Mouse (Mus musculus): ENCODE measurements around the gene Art5. TPM values are rescaled to one million over a fixed set of nuclear protein-coding genes. Genes with fewer than 3 reads are reported as not detected.
A peak's percentile ranks its signal among the peaks of the same experiment; 100 is the strongest.

Art5 gene
- total and polyA plus RNA-seq, 2 experiments from 2014 or later, result 3.5 to 3.6 TPM

DNA sequence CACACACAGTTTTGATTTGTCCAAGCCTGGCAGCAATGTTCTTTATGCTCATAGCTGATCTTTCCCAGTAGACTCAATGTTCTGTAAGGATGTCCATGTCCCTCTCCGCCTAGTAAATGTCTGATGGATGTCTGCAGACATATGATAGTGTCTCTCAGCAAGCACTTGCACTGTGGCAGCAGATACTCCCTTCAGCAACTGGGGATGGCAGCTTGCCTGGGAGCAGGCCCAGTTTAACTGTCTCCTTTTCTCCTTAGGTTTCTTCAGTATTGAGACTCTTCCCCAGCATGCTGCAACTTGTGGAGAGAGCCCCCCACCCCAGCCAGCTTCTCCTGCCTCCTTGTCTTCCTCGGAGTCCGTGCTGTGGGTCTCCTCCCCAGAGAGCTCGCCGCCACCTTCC, 27.5 kb downstream of the Art5 start:
- Histone ChIP-seq H3K4me3 (ENCODE audit: low read depth, low read length) (no peak overlapping the region), H3K27me3 (ENCODE audit: control insufficient read depth, insufficient read depth, low read length) (no peaks in the 10 kb centered on the region), H3K36me3 (replicated peaks; ENCODE audit: control insufficient read depth, insufficient read depth, low read length) (peaks cover 62% of the 10 kb centered on the region), H3K4me2 (ENCODE audit: low read depth, low read length) (no peak overlapping the region), H3K9ac (replicated peaks; ENCODE audit: low read depth, low read length) (no peak overlapping the region), H3K4me1 (ENCODE audit: control insufficient read depth, insufficient read depth) (no peaks in the 10 kb centered on the region), H3K27ac (ENCODE audit: low read depth) (no peak overlapping the region), H3K9me3 (replicated peaks; ENCODE audit: control insufficient read depth, low read length) (no peaks in the 10 kb centered on the region)
- TF ChIP-seq EP300 (IDR thresholded peaks at IDR 0.05; ENCODE audit: low read depth) (no peak), CTCF (IDR thresholded peaks at IDR 0.05; ENCODE audit: low read depth) (no peak)
- DNase-seq (ENCODE audit: low spot score), result no peak
- ATAC-seq (ENCODE audit: insufficient read depth, low read depth), result no peak
- WGBS, result 89% methylated on average over 5 of the region's 5 CpGs

DNA sequence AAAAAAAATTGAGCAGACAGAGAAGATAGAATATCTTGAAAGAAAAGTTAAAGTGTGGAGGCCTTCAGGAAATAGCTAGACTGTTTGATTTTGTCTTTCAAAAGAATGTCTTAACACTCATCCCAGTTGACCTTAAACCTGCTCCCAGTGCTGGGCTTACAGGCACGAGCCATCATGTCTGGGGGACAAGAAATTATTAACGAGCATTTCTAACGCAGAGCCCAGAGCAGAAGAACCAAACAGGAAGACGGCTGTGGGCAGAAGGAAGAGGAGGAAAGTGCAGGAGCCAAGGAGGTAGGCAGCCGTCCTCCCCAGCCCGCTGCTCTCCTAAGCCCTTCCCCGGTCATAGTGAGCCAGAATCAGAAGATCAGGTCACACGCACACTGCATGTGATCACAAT, 29.0 kb downstream of the Art5 start:
- Histone ChIP-seq H3K9me3 (replicated peaks; ENCODE audit: control insufficient read depth, low read length) (no peaks in the 10 kb centered on the region), H3K27me3 (ENCODE audit: control insufficient read depth, insufficient read depth, low read length) (no peaks in the 10 kb centered on the region), H3K9ac (replicated peaks; ENCODE audit: low read depth, low read length) (no peak overlapping the region), H3K4me3 (ENCODE audit: low read depth, low read length) (no peak overlapping the region), H3K36me3 (replicated peaks; ENCODE audit: control insufficient read depth, insufficient read depth, low read length) (peaks cover 73% of the 10 kb centered on the region), H3K4me2 (ENCODE audit: low read depth, low read length) (no peak overlapping the region), H3K4me1 (ENCODE audit: control insufficient read depth, insufficient read depth) (no peaks in the 10 kb centered on the region), H3K27ac (ENCODE audit: low read depth) (no peak overlapping the region)
- TF ChIP-seq EP300 (IDR thresholded peaks at IDR 0.05; ENCODE audit: low read depth), result no peak
- ATAC-seq (ENCODE audit: insufficient read depth, low read depth) (no peak), DNase-seq (ENCODE audit: low spot score) (no peak)
- 89% methylated on average over 8 of the region's 8 CpGs for WGBS

DNA sequence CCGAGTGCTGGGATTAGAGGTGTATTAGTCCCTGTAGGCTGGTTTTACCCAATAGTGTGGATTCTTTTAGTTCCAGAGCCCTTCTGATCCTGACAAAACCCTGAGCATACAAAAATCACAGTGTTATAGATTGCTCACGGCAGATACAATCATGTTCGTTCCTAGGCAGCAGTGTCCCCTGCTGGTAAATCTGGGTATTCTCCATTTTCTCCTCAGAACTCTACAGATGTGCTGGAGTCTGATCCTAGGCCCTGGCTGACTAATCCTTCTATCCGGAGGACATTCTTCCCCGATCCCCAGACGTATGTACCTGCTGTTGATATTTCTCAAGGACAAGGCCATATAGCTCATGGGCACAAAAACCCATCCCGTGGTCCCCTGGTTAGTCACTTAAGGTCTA, 30.8 kb downstream of the Art5 start:
- Histone ChIP-seq H3K4me2 (ENCODE audit: low read depth, low read length) (no peak overlapping the region), H3K27me3 (ENCODE audit: control insufficient read depth, insufficient read depth, low read length) (no peaks in the 10 kb centered on the region), H3K36me3 (replicated peaks; ENCODE audit: control insufficient read depth, insufficient read depth, low read length) (peaks cover 78% of the 10 kb centered on the region), H3K4me1 (ENCODE audit: control insufficient read depth, insufficient read depth) (no peaks in the 10 kb centered on the region), H3K27ac (ENCODE audit: low read depth) (no peak overlapping the region), H3K9ac (replicated peaks; ENCODE audit: low read depth, low read length) (no peak overlapping the region), H3K4me3 (ENCODE audit: low read depth, low read length) (no peak overlapping the region), H3K9me3 (replicated peaks; ENCODE audit: control insufficient read depth, low read length) (no peaks in the 10 kb centered on the region)
- ATAC-seq (ENCODE audit: insufficient read depth, low read depth), result no peak
- no peak for DNase-seq (ENCODE audit: low spot score)
- WGBS, result 75% methylated on average over 7 of the region's 7 CpGs
- TF ChIP-seq CTCF (IDR thresholded peaks at IDR 0.05; ENCODE audit: low read depth) (peak; percentile 64), EP300 (IDR thresholded peaks at IDR 0.05; ENCODE audit: low read depth) (no peak)

DNA sequence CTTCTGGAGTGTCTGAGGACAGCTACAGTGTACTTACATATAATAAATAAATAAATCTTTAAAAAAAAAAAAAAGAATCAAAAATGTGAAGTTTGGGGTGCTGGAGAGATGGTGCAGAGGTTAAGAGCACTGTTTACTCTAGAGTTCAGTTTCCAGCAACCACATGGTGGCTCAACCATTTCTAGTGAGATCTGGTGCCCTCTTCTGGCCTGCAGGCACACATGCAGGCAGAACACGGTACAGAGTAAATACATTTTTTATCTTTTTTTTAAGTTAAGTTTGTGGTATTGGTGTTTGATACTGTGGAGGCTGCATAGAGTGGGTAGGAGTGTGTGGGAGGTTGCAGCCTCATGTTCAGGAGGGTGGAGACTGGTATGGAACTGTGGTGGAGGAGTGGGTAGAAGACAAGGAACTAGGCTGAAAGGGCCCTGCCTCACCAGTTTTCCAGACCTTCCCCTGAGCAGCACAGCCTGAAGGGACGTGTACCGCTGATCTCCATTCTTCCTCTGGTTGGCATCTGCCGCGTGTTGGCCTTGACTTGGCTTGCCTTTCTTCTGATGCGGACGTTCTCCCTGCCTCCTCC, 32.5 kb downstream of the Art5 start:
- Histone ChIP-seq H3K27me3 (ENCODE audit: control insufficient read depth, insufficient read depth, low read length) (no peaks in the 10 kb centered on the region), H3K4me1 (ENCODE audit: control insufficient read depth, insufficient read depth) (no peaks in the 10 kb centered on the region), H3K4me3 (ENCODE audit: low read depth, low read length) (no peak overlapping the region), H3K36me3 (replicated peaks; ENCODE audit: control insufficient read depth, insufficient read depth, low read length) (peaks cover 80% of the 10 kb centered on the region), H3K9ac (replicated peaks; ENCODE audit: low read depth, low read length) (no peak overlapping the region), H3K9me3 (replicated peaks; ENCODE audit: control insufficient read depth, low read length) (no peaks in the 10 kb centered on the region), H3K27ac (ENCODE audit: low read depth) (no peak overlapping the region), H3K4me2 (ENCODE audit: low read depth, low read length) (no peak overlapping the region)
- 82% methylated on average over 7 of the region's 7 CpGs for WGBS
- no peak for DNase-seq (ENCODE audit: low spot score)
- peak; percentile 49 for TF ChIP-seq CTCF (IDR thresholded peaks at IDR 0.05; ENCODE audit: low read depth)
- TF ChIP-seq EP300 (IDR thresholded peaks at IDR 0.05; ENCODE audit: low read depth), result no peak
- ATAC-seq (ENCODE audit: insufficient read depth, low read depth), result no peak

DNA sequence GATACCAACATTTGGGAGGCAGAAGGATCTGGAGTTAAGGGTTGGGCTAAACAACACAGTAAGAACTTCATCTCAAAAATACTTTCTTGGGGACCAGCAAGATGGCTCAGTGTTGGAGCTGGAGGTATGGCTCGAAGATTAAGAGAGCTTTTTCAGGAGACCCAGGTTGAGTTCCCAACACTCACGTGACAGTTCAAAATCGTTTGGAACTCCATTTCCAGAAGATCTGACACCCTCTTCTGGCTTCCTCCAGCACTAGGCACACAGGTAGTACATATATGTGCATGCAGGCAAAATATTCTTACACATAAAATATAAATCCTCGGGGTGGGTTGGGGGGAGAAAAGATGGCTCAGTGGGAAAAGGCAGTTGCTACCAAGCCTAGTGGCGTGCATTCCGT, 42.9 kb downstream of the Art5 start:
- H3K4me3 ChIP-seq (ENCODE audit: low read depth, low read length), result peak overlapping the region; percentile 76
- no peak overlapping the region for H3K27ac ChIP-seq (ENCODE audit: low read depth)
- peaks cover 14% of the 10 kb centered on the region; the same call in 1 of the 2 replicates for H3K36me3 ChIP-seq (replicated peaks; ENCODE audit: control insufficient read depth, insufficient read depth, low read length)
- 59% methylated on average over 6 of the region's 6 CpGs for WGBS
- H3K4me1 ChIP-seq (ENCODE audit: control insufficient read depth, insufficient read depth), result peaks cover 17% of the 10 kb centered on the region
- TF ChIP-seq CTCF (IDR thresholded peaks at IDR 0.05; ENCODE audit: low read depth), result no peak
- TF ChIP-seq EP300 (IDR thresholded peaks at IDR 0.05; ENCODE audit: low read depth), result no peak
- peak overlapping the region; percentile 78 for H3K4me2 ChIP-seq (ENCODE audit: low read depth, low read length)
- H3K27me3 ChIP-seq (ENCODE audit: control insufficient read depth, insufficient read depth, low read length), result no peaks in the 10 kb centered on the region
- no peak for ATAC-seq (ENCODE audit: insufficient read depth, low read depth)
- no peaks in the 10 kb centered on the region for H3K9me3 ChIP-seq (replicated peaks; ENCODE audit: control insufficient read depth, low read length)
- no peak for DNase-seq (ENCODE audit: low spot score)
- H3K9ac ChIP-seq (replicated peaks; ENCODE audit: low read depth, low read length), result peak overlapping the region; percentile 63; the same call in 1 of the 2 replicates

All from heart, postnatal 0 days (tissue).